Mouse (Mus musculus): ENCODE results near the gene Chrna10. TPM values are rescaled to one million over a fixed set of nuclear protein-coding genes. Genes with fewer than 3 reads are reported as not detected.

The Chrna10 gene
- polyA plus RNA-seq, 1 experiment = 0.01 TPM

- Histone ChIP-seq H3K27me3 (ENCODE audit: control insufficient read depth, insufficient read depth, insufficient read length) (no peaks in the 10 kb centered on the region), H3K4me3 (ENCODE audit: insufficient read depth, poor library complexity, severe bottlenecking) (no peak overlapping the region), H3K79me2 (ENCODE audit: control insufficient read depth, insufficient read depth) (no peaks in the 10 kb centered on the region), H3K36me3 (ENCODE audit: control insufficient read depth, insufficient read depth) (peaks cover 35% of the 10 kb centered on the region), H3ac (ENCODE audit: control insufficient read depth, insufficient read length, low read depth) (no peak overlapping the region), H3K79me3 (ENCODE audit: low read depth) (no peaks in the 10 kb centered on the region)
- TF ChIP-seq CEBPB (IDR thresholded peaks at IDR 0.05; ENCODE audit: low read depth) (no peak), MYOD1 (IDR thresholded peaks at IDR 0.05; ENCODE audit: control insufficient read depth, insufficient read length, low read depth) (no peak), CTCF (IDR thresholded peaks at IDR 0.05; ENCODE audit: control insufficient read depth, insufficient read depth, insufficient read length) (no peak), MYOG (IDR thresholded peaks at IDR 0.05; ENCODE audit: control insufficient read depth, extremely low read depth, insufficient read length) (no peak), FOSL1 (IDR thresholded peaks at IDR 0.05; ENCODE audit: insufficient read depth, low read length, poor library complexity, severe bottlenecking) (no peak), USF1 (IDR thresholded peaks at IDR 0.05; ENCODE audit: low read depth) (no peak), MAX (IDR thresholded peaks at IDR 0.05) (no peak)
These were observed 34.8 kb downstream of the Chrna10 start for GRCm38 (mm10) chr7:102081784-102082183.

GRCm38 (mm10) chr7:102080311-102080710 lies 36.3 kb downstream of the Chrna10 start:
- Histone ChIP-seq H3ac (ENCODE audit: control insufficient read depth, insufficient read length, low read depth) (no peak overlapping the region), H3K27me3 (ENCODE audit: control insufficient read depth, insufficient read depth, insufficient read length) (no peaks in the 10 kb centered on the region), H3K36me3 (ENCODE audit: control insufficient read depth, insufficient read depth) (peaks cover 39% of the 10 kb centered on the region), H3K4me3 (ENCODE audit: insufficient read depth, poor library complexity, severe bottlenecking) (no peak overlapping the region), H3K79me2 (ENCODE audit: control insufficient read depth, insufficient read depth) (no peaks in the 10 kb centered on the region), H3K79me3 (ENCODE audit: low read depth) (no peaks in the 10 kb centered on the region)
- TF ChIP-seq CTCF (IDR thresholded peaks at IDR 0.05; ENCODE audit: control insufficient read depth, insufficient read depth, insufficient read length) (no peak), MAX (IDR thresholded peaks at IDR 0.05) (no peak), MYOG (IDR thresholded peaks at IDR 0.05; ENCODE audit: control insufficient read depth, extremely low read depth, insufficient read length) (no peak), FOSL1 (IDR thresholded peaks at IDR 0.05; ENCODE audit: insufficient read depth, low read length, poor library complexity, severe bottlenecking) (no peak), USF1 (IDR thresholded peaks at IDR 0.05; ENCODE audit: low read depth) (no peak), MYOD1 (IDR thresholded peaks at IDR 0.05; ENCODE audit: control insufficient read depth, insufficient read length, low read depth) (no peak), CEBPB (IDR thresholded peaks at IDR 0.05; ENCODE audit: low read depth) (no peak)

GRCm38 (mm10) chr7:102078517-102078916 lies 38.1 kb downstream of the Chrna10 start:
- no peaks in the 10 kb centered on the region for H3K27me3 ChIP-seq (ENCODE audit: control insufficient read depth, insufficient read depth, insufficient read length)
- no peak for TF ChIP-seq MYOD1 (IDR thresholded peaks at IDR 0.05; ENCODE audit: control insufficient read depth, insufficient read length, low read depth)
- TF ChIP-seq FOSL1 (IDR thresholded peaks at IDR 0.05; ENCODE audit: insufficient read depth, low read length, poor library complexity, severe bottlenecking) = no peak
- no peak for TF ChIP-seq CEBPB (IDR thresholded peaks at IDR 0.05; ENCODE audit: low read depth)
- no peak for TF ChIP-seq MAX (IDR thresholded peaks at IDR 0.05)
- no peak for TF ChIP-seq CTCF (IDR thresholded peaks at IDR 0.05; ENCODE audit: control insufficient read depth, insufficient read depth, insufficient read length)
- TF ChIP-seq USF1 (IDR thresholded peaks at IDR 0.05; ENCODE audit: low read depth) = no peak
- no peak for TF ChIP-seq MYOG (IDR thresholded peaks at IDR 0.05; ENCODE audit: control insufficient read depth, extremely low read depth, insufficient read length)
- H3K4me3 ChIP-seq (ENCODE audit: insufficient read depth, poor library complexity, severe bottlenecking) = no peak overlapping the region
- peaks cover 45% of the 10 kb centered on the region for H3K36me3 ChIP-seq (ENCODE audit: control insufficient read depth, insufficient read depth)
- no peaks in the 10 kb centered on the region for H3K79me2 ChIP-seq (ENCODE audit: control insufficient read depth, insufficient read depth)
- no peak overlapping the region for H3ac ChIP-seq (ENCODE audit: control insufficient read depth, insufficient read length, low read depth)
- H3K79me3 ChIP-seq (ENCODE audit: low read depth) = no peaks in the 10 kb centered on the region

- no peaks in the 10 kb centered on the region for H3K79me3 ChIP-seq (ENCODE audit: low read depth)
- H3K79me2 ChIP-seq (ENCODE audit: control insufficient read depth, insufficient read depth) = no peaks in the 10 kb centered on the region
- H3K4me3 ChIP-seq (ENCODE audit: insufficient read depth, poor library complexity, severe bottlenecking) = no peak overlapping the region
- TF ChIP-seq USF1 (IDR thresholded peaks at IDR 0.05; ENCODE audit: low read depth) = no peak
- no peak for TF ChIP-seq MAX (IDR thresholded peaks at IDR 0.05)
- TF ChIP-seq CEBPB (IDR thresholded peaks at IDR 0.05; ENCODE audit: low read depth) = no peak
- no peak for TF ChIP-seq FOSL1 (IDR thresholded peaks at IDR 0.05; ENCODE audit: insufficient read depth, low read length, poor library complexity, severe bottlenecking)
- TF ChIP-seq CTCF (IDR thresholded peaks at IDR 0.05; ENCODE audit: control insufficient read depth, insufficient read depth, insufficient read length) = peak; percentile 6
- TF ChIP-seq MYOD1 (IDR thresholded peaks at IDR 0.05; ENCODE audit: control insufficient read depth, insufficient read length, low read depth) = no peak
- H3ac ChIP-seq (ENCODE audit: control insufficient read depth, insufficient read length, low read depth) = no peak overlapping the region
- H3K36me3 ChIP-seq (ENCODE audit: control insufficient read depth, insufficient read depth) = peaks cover 45% of the 10 kb centered on the region
- H3K27me3 ChIP-seq (ENCODE audit: control insufficient read depth, insufficient read depth, insufficient read length) = no peaks in the 10 kb centered on the region
These were observed 39.8 kb downstream of the Chrna10 start for GRCm38 (mm10) chr7:102076714-102077296.

- Histone ChIP-seq H3ac (ENCODE audit: control insufficient read depth, insufficient read length, low read depth) (peak overlapping the region; percentile 44), H3K36me3 (ENCODE audit: control insufficient read depth, insufficient read depth) (peaks cover 7% of the 10 kb centered on the region), H3K4me3 (ENCODE audit: insufficient read depth, poor library complexity, severe bottlenecking) (peak overlapping the region; percentile 56), H3K79me2 (ENCODE audit: control insufficient read depth, insufficient read depth) (peaks cover 49% of the 10 kb centered on the region), H3K27me3 (ENCODE audit: control insufficient read depth, insufficient read depth, insufficient read length) (no peaks in the 10 kb centered on the region), H3K79me3 (ENCODE audit: low read depth) (peaks cover 32% of the 10 kb centered on the region)
- peak; percentile 27 for TF ChIP-seq USF1 (IDR thresholded peaks at IDR 0.05; ENCODE audit: low read depth)
- no peak for TF ChIP-seq MYOD1 (IDR thresholded peaks at IDR 0.05; ENCODE audit: control insufficient read depth, insufficient read length, low read depth)
- TF ChIP-seq CTCF (IDR thresholded peaks at IDR 0.05; ENCODE audit: control insufficient read depth, insufficient read depth, insufficient read length) = no peak
These were observed 50.3 kb downstream of the Chrna10 start for GRCm38 (mm10) chr7:102066363-102066762.
